Mouse (Mus musculus): Measurements from ENCODE around the gene Col7a1. TPM values are rescaled to one million over a fixed set of nuclear protein-coding genes. Genes with fewer than 3 reads are reported as not detected.
A peak's percentile ranks its signal among the peaks of the same experiment; 100 is the strongest.

The Col7a1 gene
- 4.1 and 4.5 TPM in 2 replicates for polyA plus RNA-seq (2014; fragmentation: Nextera tagmentation; extraction: Ambion mirVana)

- WGBS: 10% methylated on average over 15 of the region's 15 CpGs
- Histone ChIP-seq H3K36me3 (ENCODE audit: control insufficient read depth, insufficient read depth, low read length) (peaks cover 20% of the 10 kb centered on the region), H3K4me2 (replicated peaks; ENCODE audit: low read depth, low read length) (peak within 1 kb of the TSS; percentile 39), H3K27ac (ENCODE audit: low read length) (no peak within 1 kb of the TSS), H3K4me3 (ENCODE audit: low read depth, low read length) (peak within 1 kb of the TSS; percentile 21), H3K9me3 (ENCODE audit: control insufficient read depth, low read depth, low read length) (no peaks in the 10 kb centered on the region), H3K4me1 (ENCODE audit: control insufficient read depth, insufficient read depth, low read length) (peaks cover 5% of the 10 kb centered on the region; the same call in 1 of the 2 replicates), H3K9ac (replicated peaks; ENCODE audit: low read depth, low read length) (0 out of 2 replicates have a peak within 1 kb of the TSS, but pooled peaks have one; percentile 18), H3K27me3 (ENCODE audit: control insufficient read depth, insufficient read depth, low read length) (no peaks in the 10 kb centered on the region)
- no peak for ATAC-seq (ENCODE audit: insufficient number of reproducible peaks, insufficient read depth, low FRiP score, low read depth)
These were observed at the start of gene Col7a1 for GRCm38 (mm10) chr9:108953081-108953636. TSS of gene Col7a1 (plus strand) at chr9:108953586.

- Histone ChIP-seq H3K27ac (ENCODE audit: low read length) (no peak overlapping the region), H3K4me2 (replicated peaks; ENCODE audit: low read depth, low read length) (no peak overlapping the region), H3K9ac (replicated peaks; ENCODE audit: low read depth, low read length) (no peak overlapping the region), H3K9me3 (ENCODE audit: control insufficient read depth, low read depth, low read length) (no peaks in the 10 kb centered on the region), H3K4me1 (ENCODE audit: control insufficient read depth, insufficient read depth, low read length) (no peaks in the 10 kb centered on the region), H3K36me3 (ENCODE audit: control insufficient read depth, insufficient read depth, low read length) (no peaks in the 10 kb centered on the region), H3K27me3 (ENCODE audit: control insufficient read depth, insufficient read depth, low read length) (no peaks in the 10 kb centered on the region), H3K4me3 (ENCODE audit: low read depth, low read length) (no peak overlapping the region)
- 54% methylated on average over 6 of the region's 6 CpGs for WGBS
- no peak for ATAC-seq (ENCODE audit: insufficient number of reproducible peaks, insufficient read depth, low FRiP score, low read depth)
These were observed 41.1 kb upstream of the Col7a1 start for GRCm38 (mm10) chr9:108912308-108912707.

- no peak for ATAC-seq (ENCODE audit: insufficient number of reproducible peaks, insufficient read depth, low FRiP score, low read depth)
- Histone ChIP-seq H3K36me3 (ENCODE audit: control insufficient read depth, insufficient read depth, low read length) (no peaks in the 10 kb centered on the region), H3K27me3 (ENCODE audit: control insufficient read depth, insufficient read depth, low read length) (no peaks in the 10 kb centered on the region), H3K27ac (ENCODE audit: low read length) (no peak overlapping the region), H3K4me2 (replicated peaks; ENCODE audit: low read depth, low read length) (no peak overlapping the region), H3K9ac (replicated peaks; ENCODE audit: low read depth, low read length) (no peak overlapping the region), H3K4me1 (ENCODE audit: control insufficient read depth, insufficient read depth, low read length) (no peaks in the 10 kb centered on the region), H3K4me3 (ENCODE audit: low read depth, low read length) (no peak overlapping the region), H3K9me3 (ENCODE audit: control insufficient read depth, low read depth, low read length) (no peaks in the 10 kb centered on the region)
- WGBS: 83% methylated on average over 7 of the region's 7 CpGs
These were observed 40.2 kb upstream of the Col7a1 start for GRCm38 (mm10) chr9:108913161-108913560.

GRCm38 (mm10) chr9:108913621-108914020, 39.8 kb upstream of the Col7a1 start:
- no peaks in the 10 kb centered on the region for H3K9me3 ChIP-seq (ENCODE audit: control insufficient read depth, low read depth, low read length)
- H3K4me3 ChIP-seq (ENCODE audit: low read depth, low read length): no peak overlapping the region
- H3K9ac ChIP-seq (replicated peaks; ENCODE audit: low read depth, low read length): no peak overlapping the region
- WGBS: 58% methylated on average over 10 of the region's 10 CpGs
- H3K4me2 ChIP-seq (replicated peaks; ENCODE audit: low read depth, low read length): no peak overlapping the region
- H3K27me3 ChIP-seq (ENCODE audit: control insufficient read depth, insufficient read depth, low read length): no peaks in the 10 kb centered on the region
- no peaks in the 10 kb centered on the region for H3K36me3 ChIP-seq (ENCODE audit: control insufficient read depth, insufficient read depth, low read length)
- H3K4me1 ChIP-seq (ENCODE audit: control insufficient read depth, insufficient read depth, low read length): no peaks in the 10 kb centered on the region
- ATAC-seq (ENCODE audit: insufficient number of reproducible peaks, insufficient read depth, low FRiP score, low read depth): no peak
- no peak overlapping the region for H3K27ac ChIP-seq (ENCODE audit: low read length)

GRCm38 (mm10) chr9:108914491-108914890, 38.9 kb upstream of the Col7a1 start, which contains the start of gene Tmem89:
TSS of gene Tmem89 (plus strand) at chr9:108914619.
- Histone ChIP-seq H3K27me3 (ENCODE audit: control insufficient read depth, insufficient read depth, low read length) (no peaks in the 10 kb centered on the region), H3K9ac (replicated peaks; ENCODE audit: low read depth, low read length) (no peak within 1 kb of the TSS), H3K36me3 (ENCODE audit: control insufficient read depth, insufficient read depth, low read length) (no peaks in the 10 kb centered on the region), H3K27ac (ENCODE audit: low read length) (no peak within 1 kb of the TSS), H3K4me1 (ENCODE audit: control insufficient read depth, insufficient read depth, low read length) (no peaks in the 10 kb centered on the region), H3K9me3 (ENCODE audit: control insufficient read depth, low read depth, low read length) (no peaks in the 10 kb centered on the region), H3K4me2 (replicated peaks; ENCODE audit: low read depth, low read length) (no peak within 1 kb of the TSS), H3K4me3 (ENCODE audit: low read depth, low read length) (no peak within 1 kb of the TSS)
- no peak for ATAC-seq (ENCODE audit: insufficient number of reproducible peaks, insufficient read depth, low FRiP score, low read depth)
- 70% methylated on average over 6 of the region's 6 CpGs for WGBS

GRCm38 (mm10) chr9:108925897-108926296, 27.5 kb upstream of the Col7a1 start:
- no peaks in the 10 kb centered on the region for H3K27me3 ChIP-seq (ENCODE audit: control insufficient read depth, insufficient read depth, low read length)
- no peak for ATAC-seq (ENCODE audit: insufficient number of reproducible peaks, insufficient read depth, low FRiP score, low read depth)
- no peak overlapping the region for H3K4me2 ChIP-seq (replicated peaks; ENCODE audit: low read depth, low read length)
- no peaks in the 10 kb centered on the region for H3K36me3 ChIP-seq (ENCODE audit: control insufficient read depth, insufficient read depth, low read length)
- H3K9me3 ChIP-seq (ENCODE audit: control insufficient read depth, low read depth, low read length): no peaks in the 10 kb centered on the region
- no peaks in the 10 kb centered on the region for H3K4me1 ChIP-seq (ENCODE audit: control insufficient read depth, insufficient read depth, low read length)
- no peak overlapping the region for H3K9ac ChIP-seq (replicated peaks; ENCODE audit: low read depth, low read length)
- no peak overlapping the region for H3K27ac ChIP-seq (ENCODE audit: low read length)
- 57% methylated on average over 8 of the region's 8 CpGs for WGBS
- no peak overlapping the region for H3K4me3 ChIP-seq (ENCODE audit: low read depth, low read length)

- Histone ChIP-seq H3K4me2 (replicated peaks; ENCODE audit: low read depth, low read length) (no peak overlapping the region), H3K36me3 (ENCODE audit: control insufficient read depth, insufficient read depth, low read length) (no peaks in the 10 kb centered on the region), H3K9me3 (ENCODE audit: control insufficient read depth, low read depth, low read length) (no peaks in the 10 kb centered on the region), H3K27ac (ENCODE audit: low read length) (no peak overlapping the region), H3K27me3 (ENCODE audit: control insufficient read depth, insufficient read depth, low read length) (no peaks in the 10 kb centered on the region), H3K9ac (replicated peaks; ENCODE audit: low read depth, low read length) (no peak overlapping the region), H3K4me1 (ENCODE audit: control insufficient read depth, insufficient read depth, low read length) (no peaks in the 10 kb centered on the region), H3K4me3 (ENCODE audit: low read depth, low read length) (no peak overlapping the region)
- ATAC-seq (ENCODE audit: insufficient number of reproducible peaks, insufficient read depth, low FRiP score, low read depth): no peak
- WGBS: 78% methylated on average over 3 of the region's 3 CpGs
These were observed 25.0 kb upstream of the Col7a1 start for GRCm38 (mm10) chr9:108928424-108928823.

GRCm38 (mm10) chr9:108935991-108936390, 17.4 kb upstream of the Col7a1 start:
- H3K9me3 ChIP-seq (ENCODE audit: control insufficient read depth, low read depth, low read length): no peaks in the 10 kb centered on the region
- 13% methylated on average over 3 of the region's 3 CpGs for WGBS
- ATAC-seq (ENCODE audit: insufficient number of reproducible peaks, insufficient read depth, low FRiP score, low read depth): no peak
- H3K9ac ChIP-seq (replicated peaks; ENCODE audit: low read depth, low read length): no peak overlapping the region
- H3K4me1 ChIP-seq (ENCODE audit: control insufficient read depth, insufficient read depth, low read length): peaks cover 4% of the 10 kb centered on the region
- H3K4me2 ChIP-seq (replicated peaks; ENCODE audit: low read depth, low read length): no peak overlapping the region
- peak overlapping the region; percentile 84 for H3K4me3 ChIP-seq (ENCODE audit: low read depth, low read length)
- peaks cover 19% of the 10 kb centered on the region; the same call in 1 of the 2 replicates for H3K36me3 ChIP-seq (ENCODE audit: control insufficient read depth, insufficient read depth, low read length)
- no peak overlapping the region for H3K27ac ChIP-seq (ENCODE audit: low read length)
- H3K27me3 ChIP-seq (ENCODE audit: control insufficient read depth, insufficient read depth, low read length): no peaks in the 10 kb centered on the region
